Mouse (Mus musculus) liver, embryonic 14.5 days (tissue): ENCODE measurements at regions not wholly inside any gene's neighbourhood (a gene's known extent, or its start where the extent isn't known, plus 50 kb on each side); places are given as distances from the start of the nearest gene placed in this dataset.
A peak's percentile ranks its signal among the peaks of the same experiment; 100 is the strongest.

Experiments
- ATAC-seq: fragments of 200-750 bp; cut with Nextera tagmentation; 2 replicates; pipeline ENCODE4 v1.8.0; 2017; ENCODE audit warnings: moderate number of reproducible peaks, mild to moderate bottlenecking, moderate library complexity; ENCODE audit not compliant: insufficient read depth
- DNase-seq, 3 experiments: peaks; one replicate each; pipeline ENCODE4 v3.0.0-alpha.2; 2012 to 2013; ENCODE audit warnings: low read depth in 3 of 3, low spot score in 3 of 3
- H3K27ac ChIP-seq: fragments of 300-500 bp; sonication (generic); 2 replicates; pipeline ENCODE4 v1.5.1; 2014; ENCODE audit warnings: moderate library complexity, mild to moderate bottlenecking, control low read depth, inconsistent platforms
- H3K27me3 ChIP-seq: fragments of 300-500 bp; sonication (generic); 2 replicates; pipeline ENCODE4 v1.6.1; 2014; ENCODE audit warnings: mild to moderate bottlenecking, low read length, moderate library complexity; ENCODE audit not compliant: control insufficient read depth, insufficient read depth
- H3K36me3 ChIP-seq: fragments of 300-500 bp; sonication (generic); replicated peaks from 2 replicates; pipeline ENCODE4 v1.6.1; 2014; ENCODE audit warnings: low read depth; ENCODE audit not compliant: control insufficient read depth, insufficient read depth
- H3K4me1 ChIP-seq, 2 experiments: fragments of 200-500 bp in 1 of 2; fragments of 300-500 bp in 1 of 2; sonication (generic) in 1 of 2; replicated peaks; 2 replicates each; pipeline ENCODE4 v1.6.1; 2012 to 2014; ENCODE audit warnings: antibody characterized with exemption in 1 of 2, inconsistent platforms in 1 of 2, low read length in 1 of 2; ENCODE audit not compliant: control insufficient read depth in 2 of 2, insufficient read depth in 2 of 2
- H3K4me2 ChIP-seq: fragments of 300-500 bp; sonication (generic); 2 replicates; pipeline ENCODE4 v1.6.1; 2014; ENCODE audit warnings: low read depth, mild to moderate bottlenecking, control low read depth, moderate library complexity
- H3K4me3 ChIP-seq, 2 experiments: fragments of 200-500 bp in 1 of 2; fragments of 300-500 bp in 1 of 2; sonication (generic) in 1 of 2; 2 replicates each; pipeline ENCODE4 v1.5.1; 2012 to 2014; ENCODE audit warnings: low read depth in 2 of 2, low read length in 2 of 2, mild to moderate bottlenecking in 2 of 2, control low read depth in 1 of 2, inconsistent platforms in 1 of 2, moderate library complexity in 1 of 2; ENCODE audit not compliant: insufficient read depth in 1 of 2
- H3K9ac ChIP-seq: fragments of 300-500 bp; sonication (generic); replicated peaks from 2 replicates; pipeline ENCODE4 v1.6.1; 2014; ENCODE audit warnings: mild to moderate bottlenecking, control low read depth, moderate library complexity
- H3K9me3 ChIP-seq: fragments of 300-500 bp; sonication (generic); 2 replicates; pipeline ENCODE4 v1.6.1; 2016; ENCODE audit warnings: low read length, mixed read lengths; ENCODE audit not compliant: control insufficient read depth
- CTCF ChIP-seq: IDR thresholded peaks from 2 replicates; pipeline ENCODE4 v1.5.1; 2016; ENCODE audit warnings: antibody characterized with exemption, low read depth, control low read depth
- EP300 ChIP-seq: IDR thresholded peaks from 2 replicates; pipeline ENCODE4 v1.6.1; 2016; ENCODE audit warnings: antibody characterized with exemption, low read depth
- WGBS: fragments of 180-500 bp; shearing (Covaris S2); extraction: QIAGEN DNeasy Blood & Tissue Kit; methylation state at CpG from one replicate; pipeline ENCODE4 v1.1.7; 2014; ENCODE audit not compliant: insufficient replicate concordance; 5-methylcytosine and 5-hydroxymethylcytosine counted together

DNA sequence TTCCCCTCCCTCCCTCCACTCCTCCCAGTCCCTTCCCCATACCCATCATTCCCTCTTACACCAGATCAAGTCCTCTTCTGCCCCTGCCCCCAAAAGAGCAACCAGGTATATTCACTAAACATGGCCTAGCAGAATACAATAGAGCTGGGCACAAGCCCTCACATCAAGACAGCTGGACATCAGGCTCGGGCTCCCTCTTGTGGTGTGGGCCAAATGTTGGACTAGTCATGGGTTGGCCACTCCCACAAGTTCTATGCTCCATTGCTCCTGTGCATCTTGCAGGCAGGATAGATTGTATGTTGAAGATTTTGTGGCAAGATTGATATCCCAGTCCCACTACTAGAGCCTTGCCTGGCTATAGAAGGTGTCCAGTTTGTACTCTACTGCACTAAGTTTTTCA is 240.6 kb upstream of the Chrm2 start:
- no peak for ATAC-seq
- Histone ChIP-seq H3K9me3 (no peaks in the 10 kb centered on the region), H3K36me3 (no peaks in the 10 kb centered on the region), H3K9ac (no peak overlapping the region), H3K4me1 (no peaks in the 10 kb centered on the region), H3K4me2 (no peak overlapping the region), H3K4me3 (no peak overlapping the region), H3K27me3 (no peaks in the 10 kb centered on the region), H3K27ac (no peak overlapping the region)
- WGBS, result 63% methylated on average over 1 of the region's 1 CpGs
- TF ChIP-seq CTCF, result no peak
- DNase-seq, result no peak

DNA sequence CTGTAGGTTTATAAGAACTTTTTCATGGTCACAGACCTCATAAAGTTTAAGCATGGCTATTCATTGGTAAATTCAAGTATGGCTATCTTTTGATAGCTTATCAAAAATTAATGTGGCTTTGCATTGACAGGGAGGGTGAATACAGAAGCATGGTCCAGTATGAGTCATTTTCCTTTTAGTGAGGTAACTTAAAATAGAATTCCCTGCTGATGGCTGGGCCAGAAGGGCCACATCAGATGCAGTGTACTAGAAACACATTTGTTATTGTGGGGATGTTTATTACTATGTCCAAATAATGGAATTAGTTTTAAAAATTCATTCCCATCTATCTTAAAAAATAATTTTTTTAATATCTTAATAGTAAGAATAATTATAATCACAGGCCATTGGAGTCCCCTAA is 213.4 kb upstream of the Chrm2 start:
- H3K27ac ChIP-seq, result no peak overlapping the region
- no peaks in the 10 kb centered on the region for H3K27me3 ChIP-seq
- no peak overlapping the region for H3K4me2 ChIP-seq
- no peak for TF ChIP-seq CTCF
- no peak for TF ChIP-seq EP300
- no peaks in the 10 kb centered on the region for H3K4me1 ChIP-seq
- H3K9ac ChIP-seq, result no peak overlapping the region
- no peak for ATAC-seq
- H3K4me3 ChIP-seq, result no peak overlapping the region
- no peaks in the 10 kb centered on the region; the same call in 1 of the 2 replicates for H3K9me3 ChIP-seq
- no peak for DNase-seq
- no peaks in the 10 kb centered on the region for H3K36me3 ChIP-seq

DNA sequence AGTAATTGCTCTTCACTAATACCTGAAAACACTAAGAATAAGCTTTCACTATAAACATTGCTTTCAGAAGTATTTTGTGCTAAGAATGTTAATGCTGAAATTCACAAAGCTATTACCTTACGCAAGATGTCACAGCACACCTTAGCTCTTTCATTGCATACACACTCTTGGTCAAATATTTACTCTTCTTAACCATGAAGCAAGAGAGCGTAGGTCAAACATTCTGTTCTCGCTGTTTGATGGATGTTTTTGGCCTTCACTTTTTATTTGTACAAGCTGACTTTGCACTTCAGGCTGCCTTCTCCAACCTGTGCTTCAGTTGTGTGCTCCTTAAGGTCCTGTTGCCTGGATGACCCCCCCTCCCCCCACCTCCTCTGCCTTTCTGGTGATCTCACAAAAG is 212.8 kb upstream of the Chrm2 start:
- Histone ChIP-seq H3K4me1 (no peaks in the 10 kb centered on the region), H3K9ac (no peak overlapping the region), H3K27ac (no peak overlapping the region), H3K9me3 (no peaks in the 10 kb centered on the region; the same call in 1 of the 2 replicates), H3K4me2 (no peak overlapping the region), H3K36me3 (no peaks in the 10 kb centered on the region), H3K4me3 (no peak overlapping the region), H3K27me3 (no peaks in the 10 kb centered on the region)
- ATAC-seq, result 0 out of 2 replicates have a peak, but pooled peaks have one; percentile 33
- DNase-seq, result peak; percentile 4 to 10 (median 9)
- TF ChIP-seq EP300, result no peak
- no peak for TF ChIP-seq CTCF
- WGBS, result 68% methylated on average over 3 of the region's 3 CpGs

DNA sequence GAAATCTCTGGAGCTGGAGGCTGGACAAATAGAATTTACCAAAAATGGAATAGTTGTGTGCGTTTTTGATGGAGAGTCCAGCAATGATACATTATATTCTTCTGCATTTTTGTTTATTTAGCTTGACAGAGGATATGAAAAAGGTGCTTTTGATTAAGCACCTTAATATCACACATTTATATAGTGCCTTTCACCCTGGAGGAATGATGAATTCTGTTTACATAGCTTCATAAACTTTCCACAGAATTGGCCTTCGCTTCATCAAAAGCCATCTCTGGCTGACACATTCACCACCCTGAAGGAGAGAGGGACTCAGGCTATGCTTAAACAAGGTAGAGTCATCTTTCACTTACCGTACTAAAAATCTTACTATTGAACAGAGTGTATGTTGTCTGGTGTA is 208.0 kb upstream of the Chrm2 start:
- no peak overlapping the region for H3K4me3 ChIP-seq
- H3K27me3 ChIP-seq, result no peaks in the 10 kb centered on the region
- DNase-seq (no peak), ATAC-seq (no peak)
- no peaks in the 10 kb centered on the region for H3K36me3 ChIP-seq
- no peak overlapping the region for H3K4me2 ChIP-seq
- H3K9me3 ChIP-seq, result no peaks in the 10 kb centered on the region; the same call in 1 of the 2 replicates
- WGBS, result 57% methylated on average over 3 of the region's 3 CpGs
- no peak overlapping the region for H3K9ac ChIP-seq
- TF ChIP-seq EP300, result no peak
- no peak for TF ChIP-seq CTCF
- no peak overlapping the region for H3K27ac ChIP-seq
- H3K4me1 ChIP-seq, result no peaks in the 10 kb centered on the region

DNA sequence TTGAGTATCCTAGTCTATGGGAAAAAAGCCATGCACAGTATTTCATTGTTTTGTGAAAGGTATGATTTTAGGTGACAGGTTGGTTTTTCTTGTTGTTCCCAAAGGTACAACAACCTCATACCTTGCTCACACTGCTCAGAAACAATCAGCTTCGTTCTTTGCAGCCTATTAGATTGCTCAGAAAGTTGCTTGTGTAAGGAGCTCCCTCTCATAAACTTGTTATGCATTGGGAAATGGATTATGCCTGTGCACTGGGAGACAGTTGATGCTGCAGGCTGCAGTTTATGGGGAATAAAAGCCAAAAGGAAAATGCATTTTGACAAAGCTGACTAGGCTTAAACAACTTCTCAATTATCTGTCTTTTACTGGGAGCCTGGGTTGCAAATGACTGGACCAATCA is 205.2 kb upstream of the Chrm2 start:
- DNase-seq, result no peak
- H3K36me3 ChIP-seq, result no peaks in the 10 kb centered on the region
- H3K4me3 ChIP-seq, result no peak overlapping the region
- no peak for ATAC-seq
- no peak overlapping the region for H3K27ac ChIP-seq
- H3K4me1 ChIP-seq, result no peaks in the 10 kb centered on the region
- no peak for TF ChIP-seq CTCF
- TF ChIP-seq EP300, result no peak
- WGBS, result 31% methylated on average over 1 of the region's 1 CpGs
- no peak overlapping the region for H3K9ac ChIP-seq
- no peaks in the 10 kb centered on the region for H3K27me3 ChIP-seq
- H3K9me3 ChIP-seq, result no peaks in the 10 kb centered on the region; the same call in 1 of the 2 replicates
- no peak overlapping the region for H3K4me2 ChIP-seq
